Mouse (Mus musculus) midbrain, embryonic 16.5 days (tissue): ENCODE measurements around the gene Mlf2. TPM values are rescaled to one million over a fixed set of nuclear protein-coding genes. Genes with fewer than 3 reads are reported as not detected.

Source experiments
- ATAC-seq: fragments of 200-750 bp; cut with Nextera tagmentation; 2 replicates; pipeline ENCODE4 v1.8.0; 2017; ENCODE audit warnings: moderate TSS enrichment
- H3K27ac ChIP-seq: fragments of 300-500 bp; sonication (generic); 2 replicates; pipeline ENCODE4 v1.5.1; 2014; ENCODE audit warnings: mild to moderate bottlenecking, low read length, mixed read lengths
- H3K27me3 ChIP-seq: fragments of 300-500 bp; sonication (generic); 2 replicates; pipeline ENCODE4 v1.6.1; 2014; ENCODE audit warnings: low read depth, low read length, mixed read lengths; ENCODE audit not compliant: control insufficient read depth, insufficient read depth
- H3K36me3 ChIP-seq: fragments of 300-500 bp; sonication (generic); 2 replicates; pipeline ENCODE4 v1.6.1; 2014; ENCODE audit warnings: mild to moderate bottlenecking, low read length, moderate library complexity, mixed read lengths; ENCODE audit not compliant: control insufficient read depth, insufficient read depth
- H3K4me1 ChIP-seq: fragments of 300-500 bp; sonication (generic); 2 replicates; pipeline ENCODE4 v1.6.1; 2014; ENCODE audit warnings: mild to moderate bottlenecking, low read length, mixed read lengths; ENCODE audit not compliant: control insufficient read depth, insufficient read depth
- H3K4me2 ChIP-seq: fragments of 300-500 bp; sonication (generic); 2 replicates; pipeline ENCODE4 v1.6.1; 2014; ENCODE audit warnings: mild to moderate bottlenecking, low read length, mixed read lengths
- H3K4me3 ChIP-seq: fragments of 300-500 bp; sonication (generic); 2 replicates; pipeline ENCODE4 v1.5.1; 2014; ENCODE audit warnings: low read depth, mild to moderate bottlenecking, low read length, moderate library complexity, mixed read lengths
- H3K9ac ChIP-seq: fragments of 300-500 bp; sonication (generic); 2 replicates; pipeline ENCODE4 v1.6.1; 2014; ENCODE audit warnings: low read depth, low read length, mixed read lengths
- H3K9me3 ChIP-seq: fragments of 300-500 bp; sonication (generic); replicated peaks from 2 replicates; pipeline ENCODE4 v1.6.1; 2014; ENCODE audit warnings: mild to moderate bottlenecking, low read length, mixed read lengths; ENCODE audit not compliant: control insufficient read depth, poor library complexity, severe bottlenecking
- WGBS: fragments of 180-500 bp; shearing (Covaris S2); extraction: QIAGEN DNeasy Blood & Tissue Kit; methylation state at CpG from one replicate; pipeline ENCODE4 v1.1.7; 2014; 5-methylcytosine and 5-hydroxymethylcytosine counted together
- polyA plus RNA-seq: library from polyadenylated mRNA; unstranded; fragments of >200 nt; fragmentation: Nextera tagmentation; extraction: Ambion mirVana; gene quantifications from 2 replicates; pipeline ENCODE4 v1.2.1, GENCODE M21; 2015

Gene Mlf2
- polyA plus RNA-seq, 1 experiment from 2014 or later = 556 TPM

DNA sequence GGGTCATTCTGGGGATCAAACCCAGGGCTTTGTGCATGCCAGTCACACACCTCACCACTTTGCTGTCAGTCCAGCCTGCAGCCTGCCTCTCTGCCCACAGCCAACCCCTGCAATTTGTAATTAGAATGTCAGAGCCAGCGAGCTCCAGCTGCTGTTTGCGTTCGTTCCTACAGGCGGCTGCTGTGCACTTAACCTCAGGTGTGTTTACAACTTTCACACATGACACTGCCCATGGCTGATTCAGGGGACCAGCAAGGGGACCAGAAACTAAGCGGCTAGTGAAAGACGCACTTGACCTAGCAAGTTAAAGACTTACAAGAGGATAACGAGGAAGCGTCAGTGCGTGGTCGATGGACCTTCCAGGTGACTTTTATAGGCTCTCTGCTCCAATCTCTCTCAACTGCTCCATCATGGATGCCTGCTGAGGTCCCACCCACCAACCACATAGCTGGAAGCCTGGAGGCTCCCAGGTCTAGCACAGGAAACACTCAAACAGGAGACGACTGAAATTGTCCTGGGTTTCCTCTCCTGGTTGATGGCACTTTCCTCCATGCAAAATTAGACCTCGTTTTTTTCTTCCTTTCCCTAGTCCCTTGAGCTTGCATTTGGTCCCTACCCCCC is 5.9 kb upstream of the Mlf2 start:
- Histone ChIP-seq H3K27ac (no peak overlapping the region), H3K4me3 (no peak overlapping the region), H3K9ac (no peak overlapping the region), H3K27me3 (no peaks in the 10 kb centered on the region), H3K36me3 (no peaks in the 10 kb centered on the region), H3K4me2 (no peak overlapping the region), H3K4me1 (peaks cover 16% of the 10 kb centered on the region), H3K9me3 (no peaks in the 10 kb centered on the region)
- 34% methylated on average over 12 of the region's 12 CpGs for WGBS
- ATAC-seq = no peak

DNA sequence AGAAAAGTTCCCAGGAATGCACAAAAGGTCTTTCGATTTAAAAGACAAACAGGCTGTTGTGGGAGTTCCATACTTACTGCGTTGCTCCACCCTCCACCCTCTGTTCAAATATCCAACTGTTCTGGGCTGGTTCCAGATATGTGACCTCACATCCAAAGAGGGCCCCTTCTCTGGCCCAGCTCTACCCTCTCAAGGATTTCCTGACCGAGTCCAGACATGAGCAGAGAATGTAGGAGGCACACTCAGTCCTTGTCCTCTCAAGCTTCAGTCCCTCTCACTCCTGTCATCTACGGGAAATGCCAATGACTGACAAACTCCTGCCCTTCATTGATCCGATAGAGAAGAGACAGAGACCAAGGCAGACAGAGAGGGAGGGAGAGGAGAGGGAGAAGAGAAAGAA is 5.2 kb upstream of the Mlf2 start:
- ATAC-seq = no peak

DNA sequence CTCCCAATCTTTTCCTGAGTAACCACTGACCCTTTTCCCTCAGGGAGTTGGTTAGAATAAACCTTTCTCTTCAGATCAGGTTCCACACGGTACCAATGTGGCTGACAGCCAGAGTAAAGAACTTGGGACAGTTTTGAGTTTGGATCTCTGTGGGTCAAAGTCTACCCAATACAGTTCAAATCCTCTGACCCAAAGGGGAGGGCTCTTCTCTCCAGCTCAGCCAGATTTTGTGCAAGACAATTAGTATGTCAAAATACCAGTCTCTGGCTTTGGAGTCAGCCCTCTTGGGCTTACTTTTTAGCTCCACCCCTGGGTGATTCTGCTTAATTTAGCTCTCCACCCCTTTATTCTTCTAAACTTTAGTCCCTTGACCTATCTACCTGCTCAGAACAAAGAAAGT is 955 bp upstream of the Mlf2 start:
- Histone ChIP-seq H3K36me3 (peaks cover 16% of the 10 kb centered on the region), H3K9ac (peak overlapping the region; percentile 95), H3K27ac (peak overlapping the region; percentile 96), H3K4me1 (peaks cover 17% of the 10 kb centered on the region), H3K9me3 (no peaks in the 10 kb centered on the region), H3K27me3 (no peaks in the 10 kb centered on the region), H3K4me2 (peak overlapping the region; percentile 52), H3K4me3 (peak overlapping the region; percentile 95)
- ATAC-seq = no peak
- 33% methylated on average over 1 of the region's 1 CpGs for WGBS

More for the DNA sequence above, 5.2 kb upstream of the Mlf2 start:
- no peak overlapping the region for H3K4me2 ChIP-seq
- H3K36me3 ChIP-seq = no peaks in the 10 kb centered on the region
- H3K27ac ChIP-seq = no peak overlapping the region
- no peak overlapping the region for H3K4me3 ChIP-seq
- no peaks in the 10 kb centered on the region for H3K27me3 ChIP-seq
- no peaks in the 10 kb centered on the region for H3K9me3 ChIP-seq
- no peak overlapping the region for H3K9ac ChIP-seq
- 55% methylated on average over 5 of the region's 5 CpGs for WGBS
- peaks cover 14% of the 10 kb centered on the region for H3K4me1 ChIP-seq

DNA sequence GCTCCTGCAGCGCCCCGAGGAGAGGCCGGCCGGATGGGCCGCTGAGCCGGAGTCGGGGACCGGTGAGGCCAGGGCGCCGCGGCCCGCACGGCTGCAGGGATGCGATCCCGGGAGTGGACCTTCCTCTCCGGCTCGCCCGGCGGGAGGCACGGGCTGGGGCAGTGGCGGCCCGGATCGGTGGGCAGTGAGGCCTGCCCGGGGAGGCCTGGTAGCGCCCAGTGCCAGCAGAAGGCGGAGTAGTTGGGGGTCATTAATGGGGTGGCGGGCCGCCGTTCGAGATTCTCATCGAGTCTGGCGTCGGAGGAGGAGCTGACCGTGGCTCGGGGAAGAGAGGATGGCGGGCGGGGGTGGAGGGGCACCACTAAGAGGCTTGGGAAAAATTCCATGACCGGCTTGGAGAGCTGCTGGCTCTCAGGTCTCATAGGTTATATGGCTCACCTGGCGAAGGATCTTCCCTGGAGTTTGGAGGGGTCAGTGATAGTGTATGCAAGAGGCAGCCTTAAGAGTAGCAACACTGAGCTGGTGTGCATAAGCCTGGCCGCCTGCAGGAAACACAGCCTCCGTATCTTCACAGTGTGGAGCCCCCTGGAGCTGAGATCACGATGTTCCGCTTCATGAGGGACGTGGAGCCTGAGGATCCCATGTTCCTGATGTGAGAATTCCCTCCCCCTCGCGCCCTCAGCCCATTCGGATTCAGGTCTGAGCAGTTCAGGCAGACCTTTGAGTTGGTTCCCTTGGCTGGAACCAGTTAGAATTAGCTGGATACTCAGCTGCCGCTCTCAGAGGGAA is 533 bp downstream of the Mlf2 start:
- Histone ChIP-seq H3K9ac (peak overlapping the region; percentile 95), H3K36me3 (peaks cover 26% of the 10 kb centered on the region), H3K27ac (peak overlapping the region; percentile 90), H3K4me3 (peak overlapping the region; percentile 95), H3K4me2 (peak overlapping the region; percentile 93), H3K27me3 (no peaks in the 10 kb centered on the region), H3K4me1 (peaks cover 17% of the 10 kb centered on the region), H3K9me3 (no peaks in the 10 kb centered on the region)
- WGBS = 1% methylated on average over 48 of the region's 48 CpGs
- peak; percentile 42 for ATAC-seq

DNA sequence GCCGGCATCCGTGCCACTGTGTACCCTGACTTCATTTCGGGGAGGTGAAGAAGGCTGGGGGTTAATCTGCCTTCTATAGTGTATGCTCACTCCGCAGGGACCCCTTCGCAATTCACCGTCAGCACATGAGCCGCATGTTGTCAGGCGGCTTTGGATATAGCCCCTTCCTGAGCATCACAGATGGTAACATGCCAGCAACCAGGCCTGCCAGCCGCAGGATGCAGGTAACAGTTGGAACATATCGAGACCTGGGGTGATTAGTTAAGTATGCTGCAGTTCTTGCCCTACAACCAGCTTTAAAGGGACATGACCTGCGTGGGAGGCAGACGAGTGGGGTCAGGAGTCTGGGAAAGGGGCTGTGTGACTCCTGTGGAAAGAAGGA is 1.1 kb downstream of the Mlf2 start:
- Histone ChIP-seq H3K4me1 (peaks cover 17% of the 10 kb centered on the region), H3K4me2 (peak overlapping the region; percentile 93), H3K36me3 (peaks cover 26% of the 10 kb centered on the region), H3K27ac (peak overlapping the region; percentile 90), H3K4me3 (peak overlapping the region; percentile 95), H3K9ac (peak overlapping the region; percentile 95), H3K9me3 (no peaks in the 10 kb centered on the region), H3K27me3 (no peaks in the 10 kb centered on the region)
- no peak for ATAC-seq
- WGBS = 41% methylated on average over 12 of the region's 12 CpGs

DNA sequence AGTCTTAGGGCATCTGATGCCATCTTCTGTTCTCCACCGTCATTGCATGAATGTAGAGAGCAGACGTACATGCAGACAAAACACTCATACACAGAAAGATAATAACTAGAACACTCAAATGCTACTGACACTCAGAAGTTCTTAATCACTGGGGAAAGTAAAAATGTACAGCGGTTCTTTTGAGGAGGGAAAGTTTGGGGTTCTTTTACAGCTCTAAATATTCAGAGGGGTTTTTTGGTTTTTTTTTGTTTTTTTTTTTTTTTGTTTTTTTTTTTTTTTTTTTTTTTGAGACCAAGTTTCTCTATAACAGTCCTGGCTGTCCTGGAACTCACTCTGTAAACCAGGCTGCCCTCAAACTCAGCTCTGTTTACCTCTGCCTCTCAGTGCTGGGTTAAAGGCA is 1.9 kb downstream of the Mlf2 start:
- no peak for ATAC-seq
- Histone ChIP-seq H3K4me2 (no peak overlapping the region), H3K9ac (no peak overlapping the region), H3K4me3 (no peak overlapping the region), H3K9me3 (no peaks in the 10 kb centered on the region), H3K36me3 (peaks cover 26% of the 10 kb centered on the region), H3K27ac (no peak overlapping the region), H3K4me1 (peaks cover 17% of the 10 kb centered on the region), H3K27me3 (no peaks in the 10 kb centered on the region)
- WGBS = 95% methylated on average over 3 of the region's 3 CpGs

DNA sequence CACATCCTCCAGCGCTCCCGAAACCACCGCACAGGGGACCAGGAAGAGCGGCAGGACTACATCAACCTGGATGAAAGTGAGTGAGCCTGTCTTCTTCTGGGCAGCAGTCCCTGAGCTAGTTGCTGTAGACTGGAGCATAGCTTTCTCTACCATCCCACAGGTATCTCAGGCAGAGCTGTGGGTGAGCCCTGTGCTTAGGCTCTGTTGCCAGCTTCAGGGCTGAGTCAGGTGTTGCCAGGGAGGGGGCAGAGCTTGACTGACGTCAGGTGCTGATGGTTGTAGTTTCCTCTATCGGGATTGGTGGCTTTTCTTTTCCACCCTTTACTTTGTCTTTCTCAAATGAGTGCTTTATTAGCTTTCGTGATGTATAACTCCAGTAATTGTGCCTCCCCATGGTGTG is 3.5 kb downstream of the Mlf2 start:
- WGBS = 94% methylated on average over 7 of the region's 7 CpGs
- Histone ChIP-seq H3K36me3 (peaks cover 32% of the 10 kb centered on the region), H3K9ac (no peak overlapping the region), H3K4me1 (peaks cover 17% of the 10 kb centered on the region), H3K27ac (no peak overlapping the region), H3K4me3 (no peak overlapping the region), H3K4me2 (no peak overlapping the region), H3K9me3 (no peaks in the 10 kb centered on the region), H3K27me3 (no peaks in the 10 kb centered on the region)
- ATAC-seq = no peak

DNA sequence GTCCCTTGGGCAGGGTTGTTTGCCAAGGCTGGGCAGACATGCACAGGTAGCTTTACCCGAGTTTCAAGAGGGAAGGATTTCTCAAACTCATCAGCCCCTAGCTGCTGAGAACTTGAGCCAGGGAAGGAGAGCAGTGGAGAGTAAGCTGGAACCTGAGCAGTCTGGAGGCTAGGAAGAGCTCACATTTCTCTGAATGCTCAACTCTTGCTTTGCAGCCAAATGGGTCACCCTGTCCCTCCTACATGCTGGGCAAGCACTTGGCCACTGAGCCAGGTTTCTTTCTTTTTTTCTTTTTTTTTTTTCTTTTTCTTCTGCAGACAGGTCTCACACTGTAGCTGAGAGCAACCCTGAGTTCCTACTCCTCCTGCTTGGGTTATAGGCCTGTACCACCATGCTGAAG is 5.5 kb downstream of the Mlf2 start:
- no peak overlapping the region for H3K4me2 ChIP-seq
- H3K27me3 ChIP-seq = no peaks in the 10 kb centered on the region
- H3K27ac ChIP-seq = no peak overlapping the region
- ATAC-seq = no peak
- peaks cover 32% of the 10 kb centered on the region for H3K36me3 ChIP-seq
- H3K4me1 ChIP-seq = peaks cover 11% of the 10 kb centered on the region
- 92% methylated on average over 1 of the region's 1 CpGs for WGBS
- H3K9me3 ChIP-seq = no peaks in the 10 kb centered on the region
- no peak overlapping the region for H3K9ac ChIP-seq
- no peak overlapping the region for H3K4me3 ChIP-seq

DNA sequence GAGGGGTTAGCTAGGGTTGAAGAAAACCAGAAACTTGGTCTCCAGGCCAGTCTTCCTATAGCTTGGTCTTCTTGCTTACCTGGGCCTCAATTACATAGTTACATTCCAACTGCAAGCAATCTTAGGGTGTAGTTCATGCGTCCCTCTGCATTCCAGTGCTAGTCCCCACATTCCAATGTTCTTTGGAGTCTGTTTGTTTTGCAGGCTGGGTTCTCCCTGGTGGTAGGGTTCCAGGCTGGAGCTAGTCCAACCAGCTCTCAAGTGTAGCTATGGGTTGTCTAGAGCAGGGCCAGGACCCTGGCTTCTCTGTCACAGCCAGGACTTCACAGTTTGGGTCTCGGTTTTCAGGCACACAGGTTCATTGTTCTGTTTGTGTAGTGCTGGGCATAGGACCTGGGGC is 6.3 kb downstream of the Mlf2 start:
- Histone ChIP-seq H3K36me3 (peaks cover 32% of the 10 kb centered on the region), H3K9ac (no peak overlapping the region), H3K4me1 (peaks cover 6% of the 10 kb centered on the region), H3K4me3 (no peak overlapping the region), H3K4me2 (no peak overlapping the region), H3K27me3 (no peaks in the 10 kb centered on the region), H3K9me3 (no peaks in the 10 kb centered on the region), H3K27ac (no peak overlapping the region)
- 82% methylated on average over 2 of the region's 2 CpGs for WGBS
- ATAC-seq = no peak
